Mouse (Mus musculus) brown adipose tissue, adult 24 weeks (tissue): ENCODE data around the gene Vwa5a. TPM values are rescaled to one million over a fixed set of nuclear protein-coding genes. Genes with fewer than 3 reads are reported as not detected.

Source experiments
- H3K27ac ChIP-seq: fragments of 200-500 bp; replicated peaks from 2 replicates; pipeline ENCODE4 v1.5.1; 2012; ENCODE audit warnings: low read depth, mild to moderate bottlenecking, low read length
- H3K4me1 ChIP-seq: fragments of 200-500 bp; 2 replicates; pipeline ENCODE4 v1.6.1; 2012; ENCODE audit warnings: low read length, mixed read lengths; ENCODE audit not compliant: control insufficient read depth, insufficient read depth, insufficient read length
- H3K4me3 ChIP-seq: fragments of 200-500 bp; 2 replicates; pipeline ENCODE4 v1.5.1; 2012; ENCODE audit warnings: low read depth, mild to moderate bottlenecking, low read length, moderate library complexity; ENCODE audit not compliant: insufficient read depth
- polyA plus RNA-seq: library from polyadenylated mRNA; stranded (reverse); fragments of >200 nt; gene quantifications from 2 replicates; pipeline ENCODE4 v1.2.4, GENCODE M21; 2012; ENCODE audit not compliant: missing spikeins, insufficient read depth, insufficient read length

Vwa5a gene
- 28.3 and 35.4 TPM in 2 replicates for polyA plus RNA-seq

DNA sequence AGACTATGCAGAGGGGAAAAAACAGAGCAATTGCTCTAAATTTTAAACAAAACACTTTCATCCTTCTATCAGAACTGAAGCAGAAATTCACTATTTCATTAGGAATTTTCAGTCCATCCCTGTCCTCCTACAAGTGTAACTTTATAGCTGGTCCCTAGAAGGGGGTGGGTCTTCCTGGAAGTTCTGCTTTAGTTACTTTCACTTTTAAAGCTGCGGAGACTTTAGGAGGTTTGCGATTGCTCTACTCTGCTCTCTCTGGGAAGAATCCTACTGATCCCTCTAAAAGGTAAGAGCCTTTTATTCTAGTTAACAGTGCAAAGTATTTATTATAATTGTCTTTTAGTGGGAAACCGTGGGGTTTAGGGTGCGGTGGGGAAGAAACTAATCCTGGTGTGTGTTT is at the start of gene Vwa5a:
TSS of gene Vwa5a (plus strand) at position 167 of the 400 bp plus-strand sequence.
- Histone ChIP-seq H3K4me3 (peak within 1 kb of the TSS; percentile 67), H3K27ac (peak within 1 kb of the TSS; percentile 56; the same call in 1 of the 2 replicates), H3K4me1 (peaks cover 7% of the 10 kb centered on the region)

DNA sequence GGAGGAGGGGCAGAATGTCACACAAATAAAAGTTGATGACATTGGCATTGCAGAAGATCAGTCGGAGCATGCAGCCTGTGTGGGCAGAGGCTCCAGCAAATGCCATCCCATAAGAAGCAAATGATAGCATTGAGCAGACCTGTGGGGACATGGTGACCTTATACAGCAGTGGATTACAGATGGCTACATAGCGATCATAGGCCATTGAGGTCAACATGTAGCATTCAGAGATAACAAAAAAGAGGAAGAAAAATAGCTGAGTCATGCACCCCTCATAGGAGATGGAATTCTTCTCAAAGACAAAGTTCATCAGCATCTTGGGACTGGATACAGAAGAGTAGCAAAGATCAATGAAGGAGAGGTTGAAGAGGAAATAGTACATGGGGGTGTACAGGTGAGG is 45.2 kb upstream of the Vwa5a start:
- Histone ChIP-seq H3K4me1 (no peaks in the 10 kb centered on the region), H3K27ac (no peak overlapping the region), H3K4me3 (no peak overlapping the region)

DNA sequence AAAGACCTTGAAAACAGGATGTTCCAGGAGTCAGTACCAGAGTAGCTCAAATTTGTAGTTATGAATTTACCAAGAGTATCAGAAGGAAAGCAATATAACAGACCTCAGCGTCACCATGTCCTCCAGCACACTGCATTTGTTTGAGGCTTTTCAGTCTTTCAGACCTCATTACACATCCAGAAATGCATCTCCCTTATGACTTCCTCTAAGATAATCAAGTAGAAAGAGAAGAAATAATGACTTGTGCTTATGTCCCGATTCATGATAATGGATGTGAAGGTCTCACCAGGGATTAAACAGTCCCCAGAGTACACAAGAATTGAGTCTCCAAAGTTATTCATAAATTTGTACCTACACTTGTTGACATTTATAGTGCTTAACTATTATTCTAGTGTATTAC is 43.6 kb upstream of the Vwa5a start, which contains the start of gene Olfr918:
TSS of gene Olfr918 (minus strand) at position 101 of the 400 bp plus-strand sequence.
- H3K4me1 ChIP-seq: no peaks in the 10 kb centered on the region
- no peak within 1 kb of the TSS for H3K27ac ChIP-seq
- H3K4me3 ChIP-seq: no peak within 1 kb of the TSS

DNA sequence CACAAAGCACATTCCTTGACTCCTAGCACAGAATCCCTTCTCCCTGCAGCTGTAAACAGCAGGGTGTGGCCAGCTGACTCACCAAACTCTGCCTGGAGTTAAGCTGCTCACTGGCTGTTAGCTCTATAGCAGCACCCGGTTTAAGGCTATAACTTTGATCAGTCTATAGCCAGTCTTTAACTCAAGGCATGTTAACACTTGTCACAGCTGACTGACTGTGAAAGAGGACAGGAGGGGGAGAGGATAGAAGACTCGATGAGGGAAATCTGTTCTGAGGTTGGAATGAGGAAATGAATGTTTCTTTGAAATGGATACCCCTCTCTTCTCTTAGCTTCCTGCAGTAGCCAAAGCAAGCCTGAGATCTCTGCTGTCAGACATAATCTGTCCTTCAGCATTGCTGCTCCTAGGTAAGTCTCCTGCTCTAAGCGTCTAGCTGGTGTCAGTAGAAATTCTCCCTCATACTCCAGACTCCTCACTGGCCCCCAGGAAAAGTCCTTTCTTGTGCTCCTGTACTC is 916 bp downstream of the Vwa5a start:
- Histone ChIP-seq H3K27ac (peak overlapping the region; percentile 56; the same call in 1 of the 2 replicates), H3K4me3 (peak overlapping the region; percentile 67), H3K4me1 (peaks cover 7% of the 10 kb centered on the region)

DNA sequence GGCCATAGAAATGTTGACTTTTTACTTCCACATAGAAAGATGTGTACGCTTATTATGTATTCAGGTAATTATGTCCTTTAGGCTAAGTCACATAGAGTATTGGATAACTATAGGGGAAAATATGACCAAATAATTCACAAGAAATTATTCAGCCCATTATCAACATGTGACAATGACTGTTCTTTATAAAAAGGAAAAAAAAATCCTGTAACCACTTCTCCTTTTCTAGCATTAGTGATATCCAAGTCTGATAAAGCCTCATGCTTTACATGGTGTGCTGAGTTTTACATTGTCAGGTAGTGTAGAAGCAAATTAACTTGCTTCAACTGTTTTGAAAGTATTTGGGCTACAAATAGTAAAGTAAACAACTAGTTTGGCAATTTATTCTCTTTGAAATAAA is 6.0 kb downstream of the Vwa5a start:
- Histone ChIP-seq H3K4me3 (no peak overlapping the region), H3K27ac (no peak overlapping the region), H3K4me1 (peaks cover 7% of the 10 kb centered on the region)

DNA sequence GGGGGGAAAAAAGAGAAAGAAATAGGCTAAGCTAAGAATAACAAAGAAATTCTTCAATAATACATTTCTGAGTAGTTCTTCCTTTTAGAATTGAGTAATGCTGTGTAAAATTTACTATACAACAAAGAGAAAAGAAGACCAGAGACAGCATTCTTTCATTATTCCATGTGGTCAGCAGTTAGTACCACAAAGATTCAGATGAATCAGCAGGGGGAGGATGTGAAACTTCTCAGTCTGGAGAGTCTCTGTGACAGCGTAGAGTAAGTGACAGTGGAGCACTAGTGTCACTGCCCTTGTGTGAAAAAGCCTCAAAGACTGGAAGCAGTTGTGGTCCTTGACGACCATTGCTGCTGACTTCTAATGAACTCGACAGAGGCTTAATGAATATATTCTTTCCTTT is 10.2 kb downstream of the Vwa5a start:
- Histone ChIP-seq H3K4me1 (no peaks in the 10 kb centered on the region), H3K27ac (no peak overlapping the region), H3K4me3 (no peak overlapping the region)

DNA sequence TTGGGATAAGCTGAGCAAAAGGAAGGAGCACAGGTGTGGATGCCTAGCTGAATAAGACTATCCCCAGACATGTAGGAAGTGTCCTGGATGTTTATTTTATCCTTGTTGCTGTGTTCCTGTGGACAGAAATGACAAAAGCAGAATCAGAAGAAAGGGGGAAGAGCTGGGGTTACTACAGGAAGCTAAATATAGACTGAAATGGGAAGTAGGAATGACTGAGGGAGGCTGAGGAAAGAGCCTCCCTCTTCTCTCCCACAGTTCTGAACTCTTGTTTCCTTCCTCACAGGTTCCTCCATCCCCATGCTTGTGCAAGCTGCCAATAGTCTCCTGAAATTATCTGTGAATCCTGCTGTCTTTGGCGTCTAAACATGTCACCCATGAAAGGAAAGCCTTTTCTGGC is 23.3 kb downstream of the Vwa5a start:
- H3K27ac ChIP-seq: no peak overlapping the region
- no peaks in the 10 kb centered on the region for H3K4me1 ChIP-seq

DNA sequence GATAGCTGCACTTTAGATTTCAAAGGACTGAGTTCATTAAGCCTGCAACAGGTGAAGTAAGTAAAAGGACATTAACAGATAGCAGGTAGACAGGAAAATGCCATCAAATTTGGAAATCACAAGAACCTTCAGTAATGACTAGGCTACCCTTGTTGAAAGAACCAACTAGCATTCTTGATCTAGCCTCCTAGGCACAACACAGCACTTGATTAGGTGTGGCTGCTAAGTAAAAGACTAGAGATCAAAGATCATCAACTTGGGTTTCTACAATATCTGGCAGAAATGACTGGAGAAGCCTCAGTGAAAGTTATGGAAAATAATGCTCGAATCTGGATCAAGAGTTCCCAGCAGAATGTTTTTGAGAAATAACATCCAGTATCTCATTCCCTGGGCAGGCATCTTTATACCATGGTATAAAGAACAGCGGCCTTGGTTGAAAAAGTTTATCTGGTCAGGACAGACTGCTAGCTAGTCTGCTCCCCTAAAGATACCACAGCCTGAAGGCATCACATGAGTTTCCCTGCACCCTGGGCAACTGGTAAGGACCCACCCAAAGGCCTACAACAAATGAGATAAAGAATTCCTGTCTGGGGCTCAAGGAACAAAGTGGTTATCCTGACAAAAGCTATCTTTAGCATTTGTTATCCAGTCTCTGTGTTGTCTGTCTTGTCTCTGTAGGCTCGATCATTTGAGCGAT is 26.7 kb downstream of the Vwa5a start:
- H3K27ac ChIP-seq: no peak overlapping the region
- H3K4me3 ChIP-seq: no peak overlapping the region
- H3K4me1 ChIP-seq: no peaks in the 10 kb centered on the region

More for the DNA sequence above, 23.3 kb downstream of the Vwa5a start:
- H3K4me3 ChIP-seq: no peak overlapping the region

DNA sequence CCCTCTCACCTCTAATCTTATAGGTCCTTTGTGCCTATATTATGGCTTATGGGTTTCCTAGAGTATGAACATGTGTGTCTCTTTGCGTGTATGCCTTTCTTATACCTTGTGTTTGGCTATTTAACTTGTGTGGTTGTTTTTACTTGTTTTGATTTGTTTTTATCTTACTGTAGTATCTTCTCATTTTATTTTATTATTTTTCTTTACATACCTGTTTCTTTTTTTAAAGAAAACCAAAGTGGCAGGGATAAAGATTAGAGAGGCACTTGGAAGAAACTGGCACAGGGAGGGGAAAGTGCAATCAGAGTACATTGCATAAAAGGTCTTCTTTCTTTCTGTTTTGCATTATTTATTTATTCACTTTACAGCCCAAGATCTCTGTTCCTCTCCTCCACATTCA is 33.9 kb downstream of the Vwa5a start, which contains the start of gene Olfr920:
TSS of gene Olfr920 (plus strand) at position 301 of the 400 bp plus-strand sequence.
- no peak within 1 kb of the TSS for H3K4me3 ChIP-seq
- H3K27ac ChIP-seq: no peak within 1 kb of the TSS
- H3K4me1 ChIP-seq: no peaks in the 10 kb centered on the region

DNA sequence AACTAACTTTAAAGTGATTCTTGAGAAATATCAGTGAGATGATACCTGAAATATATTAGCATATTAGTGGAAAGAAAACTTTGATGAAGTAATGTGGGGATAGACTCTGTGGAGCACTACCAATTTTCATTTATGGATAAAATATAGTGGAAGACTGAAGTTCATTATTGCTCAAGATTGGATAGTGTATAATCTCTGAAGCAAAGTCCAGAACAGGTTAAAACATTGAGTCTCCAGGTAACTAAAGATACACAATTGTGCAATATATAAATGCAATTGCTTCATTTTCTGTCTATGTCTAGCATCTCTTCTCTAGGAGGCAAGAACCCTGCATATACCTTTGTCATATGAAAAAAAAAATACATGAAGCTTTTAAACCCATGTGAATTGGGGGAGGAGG is 54.7 kb downstream of the Vwa5a start, which contains the start of gene Olfr921:
TSS of gene Olfr921 (plus strand) at position 301 of the 400 bp plus-strand sequence.
- Histone ChIP-seq H3K27ac (no peak within 1 kb of the TSS), H3K4me3 (no peak within 1 kb of the TSS), H3K4me1 (no peaks in the 10 kb centered on the region)

DNA sequence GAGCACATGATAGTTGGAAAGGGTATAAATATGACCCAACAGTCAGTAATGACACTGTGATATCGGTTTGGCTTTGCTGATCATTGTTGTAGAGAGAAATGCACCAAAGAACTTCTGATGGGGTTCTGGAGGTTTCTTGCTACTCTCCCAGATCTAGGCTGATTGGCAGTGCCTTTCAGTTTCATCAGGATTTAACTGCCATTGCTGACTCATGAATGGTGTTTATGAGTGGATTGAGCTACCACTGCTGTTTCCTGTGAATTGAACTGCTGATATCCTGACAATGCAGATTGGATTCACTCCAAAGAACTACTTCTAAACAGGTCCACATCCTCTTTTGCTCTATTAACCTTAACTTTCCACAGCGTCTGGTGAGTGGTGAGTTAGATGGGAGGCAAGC is 74.6 kb downstream of the Vwa5a start:
- Histone ChIP-seq H3K27ac (no peak overlapping the region), H3K4me1 (no peaks in the 10 kb centered on the region), H3K4me3 (no peak overlapping the region)

Other genes starting within 250 kb of the Vwa5a start
- not detected in 2 replicates for gene Olfr905, start 247.2 kb upstream of the Vwa5a start, polyA plus RNA-seq
- not detected in 2 replicates for gene Olfr906, start 231.2 kb upstream of the Vwa5a start, polyA plus RNA-seq
- not detected in 2 replicates for gene Olfr907, start 222.5 kb upstream of the Vwa5a start, polyA plus RNA-seq
- not detected in 2 replicates for gene Olfr911-ps1, start 196.7 kb upstream of the Vwa5a start, polyA plus RNA-seq
- not detected in 2 replicates for gene Olfr910, start 180.4 kb upstream of the Vwa5a start, polyA plus RNA-seq
- gene Olfr912, start 138.1 kb upstream of the Vwa5a start, polyA plus RNA-seq: not detected in 2 replicates
- gene Olfr913, start 125.5 kb upstream of the Vwa5a start, polyA plus RNA-seq: not detected in 2 replicates
- gene Olfr914, start 113.2 kb upstream of the Vwa5a start, polyA plus RNA-seq: not detected in 2 replicates
- not detected in 2 replicates for gene Olfr916, start 58.4 kb upstream of the Vwa5a start, polyA plus RNA-seq
- gene Olfr917, start 52.4 kb upstream of the Vwa5a start, polyA plus RNA-seq: not detected in 2 replicates
- gene Olfr918, start 43.7 kb upstream of the Vwa5a start, polyA plus RNA-seq: not detected in 2 replicates
- gene Olfr919, start 14.6 kb upstream of the Vwa5a start, polyA plus RNA-seq: not detected in 2 replicates
- gene Olfr920, start 34.0 kb downstream of the Vwa5a start, polyA plus RNA-seq: not detected in 2 replicates
- gene Olfr921, start 54.8 kb downstream of the Vwa5a start, polyA plus RNA-seq: not detected in 2 replicates
- gene Olfr922, start 96.3 kb downstream of the Vwa5a start, polyA plus RNA-seq: not detected in 2 replicates
- gene Olfr923, start 108.3 kb downstream of the Vwa5a start, polyA plus RNA-seq: not detected in 2 replicates
- not detected in 2 replicates for gene Olfr924, start 126.2 kb downstream of the Vwa5a start, polyA plus RNA-seq
- not detected in 2 replicates for gene Olfr26, start 136.8 kb downstream of the Vwa5a start, polyA plus RNA-seq
- gene Olfr926, start 158.9 kb downstream of the Vwa5a start, polyA plus RNA-seq: not detected in 2 replicates
- not detected in 2 replicates for gene Olfr930, start 211.5 kb downstream of the Vwa5a start, polyA plus RNA-seq